Mouse (Mus musculus) hindbrain, embryonic 15.5 days (tissue): ENCODE results near the gene Sycp3. TPM values are rescaled to one million over a fixed set of nuclear protein-coding genes. Genes with fewer than 3 reads are reported as not detected.

ENCODE experiments used
- polyA plus RNA-seq: library from polyadenylated mRNA; unstranded; fragments of >200 nt; fragmentation: Nextera tagmentation; extraction: Ambion mirVana; gene quantifications from 2 replicates; pipeline ENCODE4 v1.2.1, GENCODE M21; 2015

Sycp3 gene
- polyA plus RNA-seq, 1 experiment from 2014 or later: 0.31 TPM

Other genes with a start within 250 kb of the Sycp3 start
- gene Dram1, start 80.5 kb upstream of the Sycp3 start, polyA plus RNA-seq: 0.53 and 0.97 TPM in 2 replicates
- 21.9 and 24.0 TPM in 2 replicates for gene Gnptab, start 80.4 kb upstream of the Sycp3 start, polyA plus RNA-seq
- gene Chpt1, start 44.5 kb downstream of the Sycp3 start, polyA plus RNA-seq: 20.1 and 21.6 TPM in 2 replicates
- gene Mybpc1, start 145.6 kb downstream of the Sycp3 start, polyA plus RNA-seq: 4.2 and 4.9 TPM in 2 replicates
- 0.21 TPM in 1 of 2 replicates, not detected in the other for gene Spic, start 225.4 kb downstream of the Sycp3 start, polyA plus RNA-seq